Mouse (Mus musculus): ENCODE measurements around the gene Nrp2.

Gene Nrp2

GRCm38 (mm10) chr1:62751011-62752006 lies 48.2 kb downstream of the Nrp2 start:
- DNase-seq (ENCODE audit: low read depth, low spot score) = no peak

- no peak for DNase-seq (ENCODE audit: low read depth, low spot score)
These were observed 49.0 kb downstream of the Nrp2 start for GRCm38 (mm10) chr1:62752055-62752454.

- DNase-seq (ENCODE audit: low read depth, low spot score) = no peak
These were observed 49.7 kb downstream of the Nrp2 start for GRCm38 (mm10) chr1:62752661-62753333.

GRCm38 (mm10) chr1:62754066-62754835 lies 51.2 kb downstream of the Nrp2 start:
- peak; percentile 37 for DNase-seq (ENCODE audit: low read depth, low spot score)

- no peak for DNase-seq (ENCODE audit: low read depth, low spot score)
These were observed 57.0 kb downstream of the Nrp2 start for GRCm38 (mm10) chr1:62760086-62760485.

- DNase-seq (ENCODE audit: low read depth, low spot score) = no peak
These were observed 57.5 kb downstream of the Nrp2 start for GRCm38 (mm10) chr1:62760565-62760964.

GRCm38 (mm10) chr1:62763779-62764178 lies 60.7 kb downstream of the Nrp2 start:
- no peak for DNase-seq (ENCODE audit: low read depth, low spot score)

GRCm38 (mm10) chr1:62765171-62765570 lies 62.1 kb downstream of the Nrp2 start:
- no peak for DNase-seq (ENCODE audit: low read depth, low spot score)

GRCm38 (mm10) chr1:62766766-62767165 lies 63.7 kb downstream of the Nrp2 start:
- DNase-seq (ENCODE audit: low read depth, low spot score) = no peak

GRCm38 (mm10) chr1:62767611-62768010 lies 64.5 kb downstream of the Nrp2 start:
- DNase-seq (ENCODE audit: low read depth, low spot score) = no peak

- DNase-seq (ENCODE audit: low read depth, low spot score) = no peak
These were observed 67.5 kb downstream of the Nrp2 start for GRCm38 (mm10) chr1:62770576-62770975.

- no peak for DNase-seq (ENCODE audit: low read depth, low spot score)
These were observed 69.3 kb downstream of the Nrp2 start for GRCm38 (mm10) chr1:62772391-62772790.

GRCm38 (mm10) chr1:62773105-62773920 lies 70.2 kb downstream of the Nrp2 start:
- no peak for DNase-seq (ENCODE audit: low read depth, low spot score)

GRCm38 (mm10) chr1:62773921-62774191 lies 70.8 kb downstream of the Nrp2 start:
- no peak for DNase-seq (ENCODE audit: low read depth, low spot score)

- no peak for DNase-seq (ENCODE audit: low read depth, low spot score)
These were observed 71.5 kb downstream of the Nrp2 start for GRCm38 (mm10) chr1:62774288-62775218.

GRCm38 (mm10) chr1:62777320-62778235 lies 74.5 kb downstream of the Nrp2 start:
- DNase-seq (ENCODE audit: low read depth, low spot score) = no peak

- no peak for DNase-seq (ENCODE audit: low read depth, low spot score)
These were observed 75.8 kb downstream of the Nrp2 start for GRCm38 (mm10) chr1:62778910-62779309.

GRCm38 (mm10) chr1:62780068-62780761 lies 77.1 kb downstream of the Nrp2 start:
- no peak for DNase-seq (ENCODE audit: low read depth, low spot score)

- no peak for DNase-seq (ENCODE audit: low read depth, low spot score)
These were observed 79.1 kb downstream of the Nrp2 start for GRCm38 (mm10) chr1:62782155-62782554.
